Mouse (Mus musculus): ENCODE measurements around the gene Arhgap10.

DNA sequence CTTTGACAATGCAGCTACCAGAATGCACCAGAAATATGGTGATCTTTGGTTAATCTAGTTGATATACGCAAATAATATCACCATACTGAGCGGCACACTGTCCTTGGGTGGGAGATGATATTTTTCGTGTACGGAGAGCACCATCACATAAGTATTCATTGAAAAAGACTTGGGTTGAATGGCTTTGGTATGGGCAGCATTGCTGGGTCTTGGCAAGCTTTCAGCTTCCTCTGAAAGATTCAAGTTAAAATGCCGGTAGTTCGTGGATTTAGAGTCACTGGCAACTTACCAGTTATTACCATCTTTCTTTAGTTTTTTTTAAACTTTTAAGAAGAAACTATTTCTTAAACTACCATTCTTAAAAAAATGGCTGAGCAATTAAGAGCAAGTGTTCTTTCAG lies 302.6 kb downstream of the Arhgap10 start:
- TF ChIP-seq CTCF (IDR thresholded peaks at IDR 0.05), result no peak
- no peak for TF ChIP-seq POLR2A (IDR thresholded peaks at IDR 0.05; ENCODE audit: insufficient read depth, low read depth, low read length)
